Mouse (Mus musculus): ENCODE measurements at regions not wholly inside any gene's neighbourhood (a gene's known extent, or its start where the extent isn't known, plus 50 kb on each side); places are given as distances from the start of the nearest gene placed in this dataset.

DNA sequence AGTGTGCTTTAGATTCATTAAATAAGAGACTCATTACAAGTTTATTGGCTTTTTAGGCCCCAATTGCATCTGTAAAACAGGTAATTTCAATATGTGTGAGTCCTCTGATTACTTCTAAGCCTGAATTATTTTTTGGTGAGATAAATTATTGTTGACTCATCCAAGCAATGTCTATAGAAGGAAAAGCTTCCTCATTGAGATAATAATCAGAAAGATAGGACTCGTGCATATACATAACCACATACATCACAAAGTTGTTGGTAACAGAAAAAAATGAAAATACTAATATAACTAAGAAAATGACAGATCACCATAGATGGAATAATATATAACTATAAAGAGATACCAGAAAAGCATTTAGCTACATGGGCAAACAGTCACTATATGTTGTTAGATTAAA, 252.0 kb downstream of the Bcl2 start:
- TF ChIP-seq GATA1 (IDR thresholded peaks at IDR 0.05; ENCODE audit: borderline replicate concordance, low read length) (no peak), CTCF (IDR thresholded peaks at IDR 0.05; ENCODE audit: low read depth, low read length) (no peak), GATA2 (IDR thresholded peaks at IDR 0.05; ENCODE audit: borderline replicate concordance, low read depth, low read length) (no peak), POLR2AphosphoS5 (IDR thresholded peaks at IDR 0.05; ENCODE audit: insufficient replicate concordance, low read depth, low read length) (no peak), TAL1 (conservative IDR thresholded peaks at IDR 0.05; ENCODE audit: low read depth, low read length) (no peak)

Data from G1E (cell line).